Mouse (Mus musculus) lung, embryonic 14.5 days (tissue): Measurements from ENCODE around the gene D17Wsu92e. TPM values are rescaled to one million over a fixed set of nuclear protein-coding genes. Genes with fewer than 3 reads are reported as not detected.

ENCODE experiments used
- ATAC-seq: fragments of 200-750 bp; cut with Nextera tagmentation; 2 replicates; pipeline ENCODE4 v1.8.0; 2017; ENCODE audit warnings: mild to moderate bottlenecking, moderate TSS enrichment, moderate library complexity; ENCODE audit not compliant: insufficient read depth
- DNase-seq: peaks from one replicate; pipeline ENCODE4 v3.0.0-alpha.2; 2015
- H3K27ac ChIP-seq: fragments of 300-500 bp; sonication (generic); 2 replicates; pipeline ENCODE4 v1.5.1; 2014; ENCODE audit warnings: low read depth, mild to moderate bottlenecking, moderate library complexity
- H3K27me3 ChIP-seq: fragments of 300-500 bp; sonication (generic); 2 replicates; pipeline ENCODE4 v1.6.1; 2014; ENCODE audit warnings: low read length, control low read depth; ENCODE audit not compliant: insufficient read depth
- H3K36me3 ChIP-seq: fragments of 300-500 bp; sonication (generic); 2 replicates; pipeline ENCODE4 v1.6.1; 2014; ENCODE audit warnings: control low read depth; ENCODE audit not compliant: insufficient read depth
- H3K4me1 ChIP-seq: fragments of 300-500 bp; sonication (generic); 2 replicates; pipeline ENCODE4 v1.6.1; 2014; ENCODE audit warnings: antibody characterized with exemption, control low read depth; ENCODE audit not compliant: insufficient read depth
- H3K4me2 ChIP-seq: fragments of 300-500 bp; sonication (generic); 2 replicates; pipeline ENCODE4 v1.6.1; 2014; ENCODE audit warnings: mild to moderate bottlenecking
- H3K4me3 ChIP-seq: fragments of 300-500 bp; sonication (generic); 2 replicates; pipeline ENCODE4 v1.5.1; 2014; ENCODE audit warnings: low read depth, low read length
- H3K9ac ChIP-seq: fragments of 300-500 bp; sonication (generic); 2 replicates; pipeline ENCODE4 v1.6.1; 2014
- H3K9me3 ChIP-seq: fragments of 300-500 bp; sonication (generic); 2 replicates; pipeline ENCODE4 v1.6.1; 2016; ENCODE audit warnings: low read depth, low read length, control low read depth
- CTCF ChIP-seq: IDR thresholded peaks from 2 replicates; pipeline ENCODE4 v1.5.1; 2016; ENCODE audit warnings: antibody characterized with exemption, low read depth
- WGBS: fragments of 180-500 bp; shearing (Covaris S2); extraction: QIAGEN DNeasy Blood & Tissue Kit; methylation state at CpG from one replicate; pipeline ENCODE4 v1.1.7; 2014; 5-methylcytosine and 5-hydroxymethylcytosine counted together
- polyA plus RNA-seq: library from polyadenylated mRNA; unstranded; fragments of >200 nt; fragmentation: Nextera tagmentation; extraction: Ambion mirVana; gene quantifications from 2 replicates; pipeline ENCODE4 v1.2.1, GENCODE M21; 2014

Gene D17Wsu92e
- polyA plus RNA-seq, 1 experiment from 2014 or later, result 20.3 TPM

- H3K36me3 ChIP-seq, result no peaks in the 10 kb centered on the region
- ATAC-seq (no peak), DNase-seq (no peak)
- H3K4me3 ChIP-seq, result no peak overlapping the region
- no peak overlapping the region for H3K27ac ChIP-seq
- no peak overlapping the region for H3K9ac ChIP-seq
- no peaks in the 10 kb centered on the region for H3K27me3 ChIP-seq
- no peak for TF ChIP-seq CTCF
- no peaks in the 10 kb centered on the region for H3K9me3 ChIP-seq
- WGBS, result 73% methylated on average over 3 of the region's 3 CpGs
- peaks cover 2% of the 10 kb centered on the region; the same call in 1 of the 2 replicates for H3K4me1 ChIP-seq
- no peak overlapping the region for H3K4me2 ChIP-seq
Observed at GRCm38 (mm10) chr17:27732694-27733093, 87.8 kb downstream of the D17Wsu92e start.

GRCm38 (mm10) chr17:27732152-27732551, 88.3 kb downstream of the D17Wsu92e start:
- peaks cover 2% of the 10 kb centered on the region; the same call in 1 of the 2 replicates for H3K4me1 ChIP-seq
- DNase-seq, result no peak
- no peak overlapping the region for H3K4me2 ChIP-seq
- H3K27ac ChIP-seq, result no peak overlapping the region
- ATAC-seq, result no peak
- TF ChIP-seq CTCF, result no peak
- no peaks in the 10 kb centered on the region for H3K9me3 ChIP-seq
- 40% methylated on average over 5 of the region's 5 CpGs for WGBS
- H3K9ac ChIP-seq, result no peak overlapping the region
- H3K36me3 ChIP-seq, result no peaks in the 10 kb centered on the region
- H3K27me3 ChIP-seq, result no peaks in the 10 kb centered on the region
- no peak overlapping the region for H3K4me3 ChIP-seq

GRCm38 (mm10) chr17:27728770-27729169, 91.7 kb downstream of the D17Wsu92e start, which contains the start of gene Spdef:
Spdef (minus strand) TSS chr17:27728955.
- peaks cover 3% of the 10 kb centered on the region; the same call in 1 of the 2 replicates for H3K4me1 ChIP-seq
- H3K27me3 ChIP-seq, result no peaks in the 10 kb centered on the region
- no peak within 1 kb of the TSS for H3K27ac ChIP-seq
- H3K9me3 ChIP-seq, result no peaks in the 10 kb centered on the region
- H3K9ac ChIP-seq, result no peak within 1 kb of the TSS
- ATAC-seq (no peak), DNase-seq (peak; percentile 33)
- peak within 1 kb of the TSS; percentile 23; the same call in 1 of the 2 replicates for H3K4me2 ChIP-seq
- H3K36me3 ChIP-seq, result no peaks in the 10 kb centered on the region
- 51% methylated on average over 10 of the region's 10 CpGs for WGBS
- H3K4me3 ChIP-seq, result no peak within 1 kb of the TSS
- TF ChIP-seq CTCF, result no peak

GRCm38 (mm10) chr17:27726527-27726926, 93.9 kb downstream of the D17Wsu92e start:
- no peak overlapping the region for H3K4me3 ChIP-seq
- WGBS, result 33% methylated on average over 7 of the region's 7 CpGs
- H3K4me2 ChIP-seq, result no peak overlapping the region
- no peak overlapping the region for H3K9ac ChIP-seq
- no peaks in the 10 kb centered on the region for H3K36me3 ChIP-seq
- DNase-seq (no peak), ATAC-seq (no peak)
- peaks cover 3% of the 10 kb centered on the region; the same call in 1 of the 2 replicates for H3K4me1 ChIP-seq
- H3K27ac ChIP-seq, result no peak overlapping the region
- H3K27me3 ChIP-seq, result no peaks in the 10 kb centered on the region
- TF ChIP-seq CTCF, result no peak
- H3K9me3 ChIP-seq, result no peaks in the 10 kb centered on the region

GRCm38 (mm10) chr17:27725412-27725811, 95.0 kb downstream of the D17Wsu92e start:
- H3K4me2 ChIP-seq, result no peak overlapping the region
- DNase-seq, result peak; percentile 44
- H3K27me3 ChIP-seq, result no peaks in the 10 kb centered on the region
- ATAC-seq, result peak; percentile 22; the same call in 1 of the 2 replicates
- H3K27ac ChIP-seq, result no peak overlapping the region
- no peaks in the 10 kb centered on the region for H3K9me3 ChIP-seq
- no peak overlapping the region for H3K4me3 ChIP-seq
- H3K9ac ChIP-seq, result no peak overlapping the region
- TF ChIP-seq CTCF, result no peak
- H3K4me1 ChIP-seq, result peaks cover 3% of the 10 kb centered on the region; the same call in 1 of the 2 replicates
- H3K36me3 ChIP-seq, result no peaks in the 10 kb centered on the region
- WGBS, result 9% methylated on average over 10 of the region's 10 CpGs

GRCm38 (mm10) chr17:27725011-27725410, 95.4 kb downstream of the D17Wsu92e start:
- H3K36me3 ChIP-seq, result no peaks in the 10 kb centered on the region
- no peak overlapping the region for H3K27ac ChIP-seq
- DNase-seq, result no peak
- no peak overlapping the region for H3K4me3 ChIP-seq
- peak; percentile 21; the same call in 1 of the 2 replicates for ATAC-seq
- no peaks in the 10 kb centered on the region for H3K9me3 ChIP-seq
- no peak overlapping the region for H3K4me2 ChIP-seq
- H3K9ac ChIP-seq, result no peak overlapping the region
- 34% methylated on average over 10 of the region's 10 CpGs for WGBS
- no peaks in the 10 kb centered on the region for H3K27me3 ChIP-seq
- TF ChIP-seq CTCF, result no peak
- H3K4me1 ChIP-seq, result peaks cover 3% of the 10 kb centered on the region; the same call in 1 of the 2 replicates

- no peak overlapping the region for H3K27ac ChIP-seq
- H3K4me3 ChIP-seq, result no peak overlapping the region
- DNase-seq (peak; percentile 51), ATAC-seq (no peak)
- no peaks in the 10 kb centered on the region for H3K36me3 ChIP-seq
- 20% methylated on average over 3 of the region's 3 CpGs for WGBS
- H3K27me3 ChIP-seq, result no peaks in the 10 kb centered on the region
- no peak overlapping the region for H3K9ac ChIP-seq
- no peak for TF ChIP-seq CTCF
- peaks cover 3% of the 10 kb centered on the region; the same call in 1 of the 2 replicates for H3K4me1 ChIP-seq
- H3K9me3 ChIP-seq, result no peaks in the 10 kb centered on the region
- H3K4me2 ChIP-seq, result no peak overlapping the region
Observed at GRCm38 (mm10) chr17:27724327-27724726, 96.1 kb downstream of the D17Wsu92e start.
